Mouse (Mus musculus) myocyte (in vitro differentiated cells): ENCODE data around the gene Srd5a1.

Experiments
- E2F4 ChIP-seq: IDR thresholded peaks from one replicate; pipeline ENCODE4 v1.6.1; 2011; ENCODE audit warnings: mild to moderate bottlenecking, control low read depth, moderate library complexity; ENCODE audit not compliant: insufficient read depth
- MAX ChIP-seq: IDR thresholded peaks from one replicate; pipeline ENCODE4 v1.6.1; 2011; ENCODE audit warnings: low read depth, mild to moderate bottlenecking, control low read depth
- MYOG ChIP-seq, 3 experiments: IDR thresholded peaks; one replicate each; pipeline ENCODE4 v1.6.1; 2011; ENCODE audit warnings: control low read depth in 2 of 3, low read depth in 2 of 3, mild to moderate bottlenecking in 2 of 3; ENCODE audit not compliant: insufficient read length in 2 of 3, control insufficient read depth in 1 of 3, insufficient read depth in 1 of 3
- POLR2A ChIP-seq: IDR thresholded peaks from one replicate; pipeline ENCODE4 v1.6.1; 2011; ENCODE audit warnings: low read depth, mild to moderate bottlenecking, control low read depth, moderate library complexity; ENCODE audit not compliant: insufficient read length
- POLR2AphosphoS2 ChIP-seq: IDR thresholded peaks from one replicate; pipeline ENCODE4 v1.6.1; 2011; ENCODE audit warnings: low read depth, control low read depth; ENCODE audit not compliant: insufficient read length
- SRF ChIP-seq: IDR thresholded peaks from one replicate; pipeline ENCODE4 v1.6.1; 2011; ENCODE audit warnings: low read depth; ENCODE audit not compliant: control insufficient read depth, insufficient read length
- TCF12 ChIP-seq: IDR thresholded peaks from one replicate; pipeline ENCODE4 v1.6.1; 2011; ENCODE audit warnings: mild to moderate bottlenecking, control low read depth; ENCODE audit not compliant: poor library complexity, insufficient read depth, severe bottlenecking
- USF1 ChIP-seq: IDR thresholded peaks from one replicate; pipeline ENCODE4 v1.6.1; 2011; ENCODE audit warnings: low read depth, mild to moderate bottlenecking, control low read depth, moderate library complexity

DNA sequence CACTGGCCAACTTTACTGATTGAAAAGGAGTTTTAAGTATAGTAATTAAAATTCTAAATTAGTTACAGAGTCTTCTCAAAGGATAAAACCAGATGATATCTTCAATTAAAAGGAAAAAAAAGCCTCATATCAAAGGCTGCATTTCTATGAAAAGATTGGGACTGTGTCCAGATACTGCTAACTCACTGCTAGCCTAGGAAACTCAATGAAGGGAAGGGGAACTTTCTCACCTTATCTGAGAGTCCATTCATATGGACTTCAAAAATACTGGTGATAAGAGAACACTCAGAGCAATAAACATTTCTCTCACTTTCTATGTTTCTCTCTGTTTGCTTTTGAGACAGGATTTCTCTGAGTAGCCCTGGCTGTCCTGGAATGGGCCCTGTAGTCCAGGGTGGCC is 46.7 kb downstream of the Srd5a1 start:
- TF ChIP-seq POLR2A (no peak), MAX (no peak), USF1 (no peak), POLR2AphosphoS2 (no peak), SRF (no peak), TCF12 (no peak), MYOG (IDR thresholded peaks at IDR 0.05; ENCODE audit: control insufficient read depth in 1 of 3, insufficient read depth in 1 of 3, insufficient read length in 2 of 3, low read depth in 2 of 3) (no peak), E2F4 (no peak)
